Mouse (Mus musculus) kidney, embryonic 16.5 days (tissue): ENCODE results near the gene Stpg3. TPM values are rescaled to one million over a fixed set of nuclear protein-coding genes. Genes with fewer than 3 reads are reported as not detected.
A peak's percentile ranks its signal among the peaks of the same experiment; 100 is the strongest.

Experiments used
- ATAC-seq: fragments of 200-750 bp; cut with Nextera tagmentation; 2 replicates; pipeline ENCODE4 v1.8.0; 2017; ENCODE audit warnings: moderate TSS enrichment; ENCODE audit not compliant: low FRiP score, low TSS enrichment
- H3K27ac ChIP-seq: fragments of 300-500 bp; sonication (generic); 2 replicates; pipeline ENCODE4 v1.5.1; 2014; ENCODE audit warnings: low read length
- H3K27me3 ChIP-seq: fragments of 300-500 bp; sonication (generic); 2 replicates; pipeline ENCODE4 v1.6.1; 2014; ENCODE audit warnings: low read length, control low read depth, mixed read lengths; ENCODE audit not compliant: insufficient read depth
- H3K36me3 ChIP-seq: fragments of 300-500 bp; sonication (generic); 2 replicates; pipeline ENCODE4 v1.6.1; 2014; ENCODE audit warnings: low read length, control low read depth, mixed read lengths; ENCODE audit not compliant: insufficient read depth
- H3K4me1 ChIP-seq: fragments of 300-500 bp; sonication (generic); 2 replicates; pipeline ENCODE4 v1.6.1; 2014; ENCODE audit warnings: low read length, control low read depth, mixed read lengths; ENCODE audit not compliant: insufficient read depth
- H3K4me2 ChIP-seq: fragments of 300-500 bp; sonication (generic); replicated peaks from 2 replicates; pipeline ENCODE4 v1.6.1; 2014; ENCODE audit warnings: low read depth, low read length
- H3K4me3 ChIP-seq: fragments of 300-500 bp; sonication (generic); 2 replicates; pipeline ENCODE4 v1.5.1; 2014; ENCODE audit warnings: mild to moderate bottlenecking, low read length
- H3K9ac ChIP-seq: fragments of 300-500 bp; sonication (generic); replicated peaks from 2 replicates; pipeline ENCODE4 v1.6.1; 2014; ENCODE audit warnings: low read length
- H3K9me3 ChIP-seq: fragments of 300-500 bp; sonication (generic); 2 replicates; pipeline ENCODE4 v1.6.1; 2016; ENCODE audit warnings: low read length, control low read depth
- WGBS: fragments of 180-500 bp; shearing (Covaris S2); extraction: QIAGEN DNeasy Blood & Tissue Kit; methylation state at CpG from one replicate; pipeline ENCODE4 v1.1.7; 2014; 5-methylcytosine and 5-hydroxymethylcytosine counted together
- polyA plus RNA-seq: library from polyadenylated mRNA; unstranded; fragments of >200 nt; fragmentation: Nextera tagmentation; extraction: Ambion mirVana; gene quantifications from 2 replicates; pipeline ENCODE4 v1.2.1, GENCODE M21; 2015

The Stpg3 gene
- polyA plus RNA-seq, 1 experiment from 2014 or later, result 0.82 TPM

GRCm38 (mm10) chr2:25217666-25218065 is 3.2 kb upstream of the Stpg3 start:
- Histone ChIP-seq H3K27me3 (no peaks in the 10 kb centered on the region), H3K4me3 (no peak overlapping the region), H3K4me1 (0 out of 2 replicates have a peak, but pooled peaks cover 2% of the 10 kb centered on the region), H3K4me2 (no peak overlapping the region), H3K27ac (no peak overlapping the region), H3K9ac (no peak overlapping the region), H3K36me3 (peaks cover 11% of the 10 kb centered on the region), H3K9me3 (no peaks in the 10 kb centered on the region)
- WGBS, result 58% methylated on average over 2 of the region's 2 CpGs
- ATAC-seq, result no peak

DNA sequence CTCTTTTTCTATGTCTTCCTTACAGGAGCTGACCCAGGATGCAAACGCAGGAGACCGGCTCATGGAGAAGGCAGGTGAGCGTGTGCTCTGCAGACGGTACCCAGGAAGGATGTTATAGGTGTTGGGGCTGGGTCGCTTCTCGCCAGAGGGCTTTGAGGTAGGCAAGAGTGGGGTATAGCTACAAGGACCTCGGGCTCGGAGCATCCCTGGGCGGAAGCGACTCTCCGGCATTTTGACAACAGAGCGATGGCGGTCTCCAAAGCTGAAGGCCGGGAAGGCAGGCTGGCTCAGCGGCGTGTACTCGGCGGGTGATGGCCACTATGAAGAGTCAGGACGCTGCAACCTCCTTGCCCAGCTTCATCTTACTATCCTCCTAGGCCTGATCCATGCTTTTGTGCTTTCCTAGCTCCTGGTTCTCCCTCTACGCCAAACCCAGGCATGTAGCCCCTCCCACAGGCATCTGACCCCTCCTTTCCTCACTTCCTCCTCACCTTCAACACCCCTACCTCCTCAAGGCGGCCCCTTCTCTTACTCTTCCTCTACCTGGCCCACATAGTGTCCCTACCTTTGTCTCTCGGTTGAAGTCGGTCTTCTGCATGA is 1.1 kb downstream of the Stpg3 start:
- H3K9ac ChIP-seq, result no peak overlapping the region
- H3K27me3 ChIP-seq, result no peaks in the 10 kb centered on the region
- 72% methylated on average over 23 of the region's 23 CpGs for WGBS
- H3K4me1 ChIP-seq, result peaks cover 23% of the 10 kb centered on the region
- no peak overlapping the region for H3K4me3 ChIP-seq
- H3K36me3 ChIP-seq, result peaks cover 6% of the 10 kb centered on the region; the same call in 1 of the 2 replicates
- H3K27ac ChIP-seq, result no peak overlapping the region
- H3K9me3 ChIP-seq, result no peaks in the 10 kb centered on the region
- no peak for ATAC-seq
- H3K4me2 ChIP-seq, result no peak overlapping the region

GRCm38 (mm10) chr2:25211121-25211670 is 3.2 kb downstream of the Stpg3 start, which contains the start of gene Nelfb:
Nelfb (minus strand) TSS chr2:25211489.
- Histone ChIP-seq H3K4me3 (peak within 1 kb of the TSS; percentile 90), H3K27me3 (no peaks in the 10 kb centered on the region), H3K9me3 (no peaks in the 10 kb centered on the region), H3K4me1 (peaks cover 23% of the 10 kb centered on the region), H3K27ac (peak within 1 kb of the TSS; percentile 90), H3K4me2 (peak within 1 kb of the TSS; percentile 92), H3K9ac (peak within 1 kb of the TSS; percentile 96), H3K36me3 (peaks cover 15% of the 10 kb centered on the region; the same call in 1 of the 2 replicates)
- peak; percentile 94 for ATAC-seq
- WGBS, result 0% methylated on average over 44 of the region's 44 CpGs

DNA sequence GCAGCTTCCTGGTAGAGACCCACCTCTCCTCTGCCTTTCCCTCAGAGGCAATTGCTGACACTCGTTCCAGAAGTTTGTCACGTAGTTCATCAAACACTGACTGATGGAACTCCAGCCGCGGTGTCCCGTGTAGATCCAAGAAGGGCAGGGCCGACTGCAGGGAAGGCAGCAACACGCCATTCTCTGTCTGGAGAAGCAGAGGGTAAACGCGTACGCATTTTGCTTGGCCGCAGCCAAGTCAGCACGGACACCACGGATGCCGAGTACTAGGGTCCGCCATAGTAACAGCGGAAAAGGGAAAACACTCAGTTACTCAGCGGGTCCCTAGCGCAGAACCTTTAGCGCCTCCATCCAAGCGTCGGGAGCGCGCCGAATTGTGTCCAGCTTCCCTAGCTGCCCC is 3.8 kb downstream of the Stpg3 start:
- H3K36me3 ChIP-seq, result peaks cover 20% of the 10 kb centered on the region; the same call in 1 of the 2 replicates
- H3K9me3 ChIP-seq, result no peaks in the 10 kb centered on the region
- peak overlapping the region; percentile 92 for H3K4me2 ChIP-seq
- peak overlapping the region; percentile 96 for H3K9ac ChIP-seq
- H3K27ac ChIP-seq, result peak overlapping the region; percentile 90
- WGBS, result 0% methylated on average over 24 of the region's 24 CpGs
- ATAC-seq, result peak; percentile 32
- no peaks in the 10 kb centered on the region for H3K27me3 ChIP-seq
- H3K4me1 ChIP-seq, result peaks cover 23% of the 10 kb centered on the region
- H3K4me3 ChIP-seq, result peak overlapping the region; percentile 90

DNA sequence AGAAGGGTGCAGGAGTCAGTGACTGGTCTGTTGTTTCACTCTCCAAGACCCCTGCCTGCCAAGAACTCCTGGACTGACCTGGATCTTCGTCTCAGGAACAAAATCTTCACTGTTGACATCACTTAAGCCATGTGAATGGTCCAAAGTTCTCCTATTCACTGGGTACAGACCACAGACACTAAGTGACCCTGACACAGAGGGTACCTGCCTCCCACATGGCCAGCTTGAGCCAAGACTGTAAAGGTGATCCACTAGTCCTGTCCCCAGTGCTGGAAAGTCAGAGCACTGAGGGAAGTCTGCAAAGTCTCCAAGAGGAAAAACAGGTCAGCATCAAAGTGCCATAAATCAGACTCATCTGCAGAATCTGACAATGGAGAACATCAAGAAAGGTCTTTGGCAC is 6.8 kb downstream of the Stpg3 start:
- peaks cover 50% of the 10 kb centered on the region for H3K36me3 ChIP-seq
- no peak overlapping the region for H3K4me3 ChIP-seq
- no peak overlapping the region for H3K9ac ChIP-seq
- H3K27me3 ChIP-seq, result no peaks in the 10 kb centered on the region
- H3K4me1 ChIP-seq, result peaks cover 23% of the 10 kb centered on the region
- H3K27ac ChIP-seq, result no peak overlapping the region
- H3K9me3 ChIP-seq, result no peaks in the 10 kb centered on the region
- WGBS, result 73% methylated on average over 1 of the region's 1 CpGs
- H3K4me2 ChIP-seq, result no peak overlapping the region
- ATAC-seq, result no peak

GRCm38 (mm10) chr2:25203631-25204214 is 10.7 kb downstream of the Stpg3 start:
- Histone ChIP-seq H3K27ac (no peak overlapping the region), H3K4me1 (0 out of 2 replicates have a peak, but pooled peaks cover 5% of the 10 kb centered on the region), H3K9ac (no peak overlapping the region), H3K4me3 (no peak overlapping the region), H3K27me3 (no peaks in the 10 kb centered on the region), H3K4me2 (no peak overlapping the region), H3K36me3 (peaks cover 76% of the 10 kb centered on the region), H3K9me3 (no peaks in the 10 kb centered on the region)
- no peak for ATAC-seq
- 61% methylated on average over 4 of the region's 4 CpGs for WGBS

DNA sequence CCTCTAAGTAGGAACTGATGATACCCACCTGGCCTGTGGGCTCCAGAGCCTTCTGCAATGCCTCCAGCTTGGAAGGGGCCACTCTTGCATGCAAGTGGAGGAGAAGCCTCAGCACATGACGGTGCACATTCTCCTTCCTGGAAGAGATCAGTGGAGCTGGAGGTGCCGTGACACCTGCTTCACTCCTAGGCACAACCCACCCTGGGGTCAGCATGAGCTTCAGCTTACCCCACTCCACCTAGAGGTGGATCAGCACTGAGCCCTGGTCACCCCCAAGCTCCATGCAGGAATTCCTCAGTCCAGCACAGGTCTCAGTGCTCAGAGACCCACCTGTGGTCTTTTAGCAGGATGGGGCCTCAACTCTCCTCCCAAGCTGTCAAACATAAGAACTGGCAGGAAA is 13.8 kb downstream of the Stpg3 start:
- WGBS, result 91% methylated on average over 2 of the region's 2 CpGs
- no peak overlapping the region for H3K9ac ChIP-seq
- peaks cover 61% of the 10 kb centered on the region for H3K36me3 ChIP-seq

GRCm38 (mm10) chr2:25197946-25198345 is 16.5 kb downstream of the Stpg3 start:
- Histone ChIP-seq H3K9me3 (no peaks in the 10 kb centered on the region), H3K4me3 (no peak overlapping the region), H3K4me2 (no peak overlapping the region), H3K9ac (no peak overlapping the region), H3K27me3 (peaks cover 12% of the 10 kb centered on the region), H3K36me3 (peaks cover 35% of the 10 kb centered on the region), H3K4me1 (peaks cover 40% of the 10 kb centered on the region), H3K27ac (no peak overlapping the region)
- ATAC-seq, result no peak

More for the DNA sequence above, 13.8 kb downstream of the Stpg3 start:
- no peak overlapping the region for H3K27ac ChIP-seq
- no peak for ATAC-seq
- no peak overlapping the region for H3K4me2 ChIP-seq
- peaks cover 2% of the 10 kb centered on the region; the same call in 1 of the 2 replicates for H3K27me3 ChIP-seq
- no peak overlapping the region for H3K4me3 ChIP-seq
- H3K9me3 ChIP-seq, result no peaks in the 10 kb centered on the region
- H3K4me1 ChIP-seq, result peaks cover 19% of the 10 kb centered on the region; the same call in 1 of the 2 replicates

GRCm38 (mm10) chr2:25197191-25197590 is 17.2 kb downstream of the Stpg3 start:
- H3K9ac ChIP-seq, result no peak overlapping the region
- peak overlapping the region; percentile 48; the same call in 1 of the 2 replicates for H3K4me3 ChIP-seq
- no peak for ATAC-seq
- peaks cover 28% of the 10 kb centered on the region for H3K36me3 ChIP-seq
- 16% methylated on average over 2 of the region's 2 CpGs for WGBS
- H3K4me2 ChIP-seq, result peak overlapping the region; percentile 70
- no peaks in the 10 kb centered on the region for H3K9me3 ChIP-seq
- peaks cover 12% of the 10 kb centered on the region for H3K27me3 ChIP-seq
- H3K4me1 ChIP-seq, result peaks cover 40% of the 10 kb centered on the region
- peak overlapping the region; percentile 88 for H3K27ac ChIP-seq
